Mouse (Mus musculus) thymus, adult 2 months (tissue): ENCODE results near the gene Eri3.

Experiments
- CTCF ChIP-seq: fragments of 200-500 bp; IDR thresholded peaks from 2 replicates; pipeline ENCODE4 v1.5.1; 2012; ENCODE audit warnings: mild to moderate bottlenecking, control low read depth, low read length, moderate library complexity, borderline replicate concordance; ENCODE audit not compliant: control insufficient read depth, poor library complexity, insufficient read depth; ENCODE audit errors: extremely low read depth
- POLR2A ChIP-seq: fragments of 200-500 bp; IDR thresholded peaks from 2 replicates; pipeline ENCODE4 v1.6.1; 2012; ENCODE audit warnings: mild to moderate bottlenecking, low read length, control low read depth, moderate library complexity; ENCODE audit not compliant: control insufficient read depth, poor library complexity, insufficient read depth; ENCODE audit errors: extremely low read depth

- TF ChIP-seq POLR2A (no peak), CTCF (no peak)
These were observed 91.6 kb downstream of the Eri3 start for GRCm38 (mm10) chr4:117641804-117642203.
